Mouse (Mus musculus) testis, adult 2 months (tissue): ENCODE measurements around the gene Ddx23. TPM values are rescaled to one million over a fixed set of nuclear protein-coding genes. Genes with fewer than 3 reads are reported as not detected.

Source experiments
- H3K27ac ChIP-seq: fragments of 200-500 bp; 2 replicates; pipeline ENCODE4 v1.5.1; 2012; ENCODE audit warnings: low read depth, low read length; ENCODE audit not compliant: control insufficient read depth, insufficient read depth
- H3K27me3 ChIP-seq: fragments of 200-500 bp; 2 replicates; pipeline ENCODE4 v1.6.1; 2012; ENCODE audit warnings: mild to moderate bottlenecking, low read length, moderate library complexity; ENCODE audit not compliant: control insufficient read depth, insufficient read depth
- H3K36me3 ChIP-seq: fragments of 200-500 bp; 2 replicates; pipeline ENCODE4 v1.6.1; 2012; ENCODE audit warnings: mild to moderate bottlenecking, low read length; ENCODE audit not compliant: control insufficient read depth, insufficient read depth
- H3K4me1 ChIP-seq: fragments of 200-500 bp; 2 replicates; pipeline ENCODE4 v1.6.1; 2012; ENCODE audit warnings: low read length; ENCODE audit not compliant: control insufficient read depth, insufficient read depth
- H3K4me3 ChIP-seq: fragments of 200-500 bp; 2 replicates; pipeline ENCODE4 v1.5.1; 2012; ENCODE audit warnings: low read depth, mild to moderate bottlenecking, low read length, moderate library complexity, mixed read lengths; ENCODE audit not compliant: control insufficient read depth
- CTCF ChIP-seq: fragments of 200-500 bp; IDR thresholded peaks from 2 replicates; pipeline ENCODE4 v1.5.1; 2012; ENCODE audit warnings: low read depth, mild to moderate bottlenecking, inconsistent platforms, low read length, moderate library complexity; ENCODE audit not compliant: control insufficient read depth, insufficient read depth, insufficient replicate concordance
- POLR2A ChIP-seq: fragments of 200-500 bp; IDR thresholded peaks from 2 replicates; pipeline ENCODE4 v1.6.1; 2012; ENCODE audit warnings: low read depth, mild to moderate bottlenecking, inconsistent platforms, low read length, moderate library complexity; ENCODE audit not compliant: control insufficient read depth
- polyA plus RNA-seq: library from polyadenylated mRNA; depleted of rRNA; stranded (reverse); fragments of >200 nt; gene quantifications from 2 replicates; pipeline ENCODE4 v1.2.3, GENCODE M21; 2012

The Ddx23 gene
- polyA plus RNA-seq, 1 experiment = 16.9 TPM

- TF ChIP-seq POLR2A (no peak), CTCF (no peak)
- no peaks in the 10 kb centered on the region for H3K36me3 ChIP-seq
- H3K4me3 ChIP-seq = no peak overlapping the region
- no peaks in the 10 kb centered on the region for H3K27me3 ChIP-seq
- peaks cover 4% of the 10 kb centered on the region for H3K4me1 ChIP-seq
- no peak overlapping the region for H3K27ac ChIP-seq
These were observed 40.0 kb downstream of the Ddx23 start for GRCm38 (mm10) chr15:98622721-98623120.

DNA sequence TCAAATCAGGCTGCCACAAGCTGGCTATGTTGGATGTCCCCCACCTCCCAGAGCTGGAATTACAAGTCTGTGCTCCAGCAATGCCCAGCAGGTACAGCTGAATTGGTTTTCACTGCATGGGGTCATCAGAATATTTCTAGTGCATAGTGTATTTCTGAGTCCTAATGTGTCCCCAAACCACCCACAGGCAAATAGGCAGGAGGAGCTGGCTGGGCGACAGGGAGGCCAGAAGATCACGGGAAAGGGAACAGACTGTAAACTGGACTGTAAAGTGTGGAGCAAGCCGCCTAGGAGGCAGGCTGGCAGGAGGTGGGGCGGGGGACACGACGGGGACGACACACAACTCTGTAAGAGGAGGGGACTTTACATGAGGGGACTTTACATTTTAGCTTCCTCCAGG, 40.5 kb downstream of the Ddx23 start:
- no peak for TF ChIP-seq CTCF
- TF ChIP-seq POLR2A = no peak
- H3K4me1 ChIP-seq = peaks cover 4% of the 10 kb centered on the region
- H3K27ac ChIP-seq = no peak overlapping the region
- no peak overlapping the region for H3K4me3 ChIP-seq
- H3K36me3 ChIP-seq = no peaks in the 10 kb centered on the region
- no peaks in the 10 kb centered on the region for H3K27me3 ChIP-seq

DNA sequence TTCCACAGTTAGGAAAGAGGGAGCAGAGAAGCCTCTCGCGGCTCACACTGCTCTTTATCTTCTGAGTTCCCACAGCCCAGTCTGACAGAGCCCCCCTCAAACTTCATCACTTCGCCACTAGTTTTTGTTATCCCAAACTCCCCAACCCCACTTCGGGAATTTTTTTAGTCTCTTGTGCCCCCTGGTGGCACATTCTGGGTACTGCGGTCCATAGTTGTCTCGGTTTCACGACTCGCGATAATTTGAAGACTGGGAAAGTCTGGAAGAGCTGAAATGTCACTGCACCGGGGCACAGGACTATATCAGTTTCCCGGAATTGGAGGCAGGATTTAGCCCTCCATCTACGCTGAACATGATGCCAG, 45.5 kb downstream of the Ddx23 start:
- Histone ChIP-seq H3K27ac (no peak overlapping the region), H3K4me1 (peaks cover 5% of the 10 kb centered on the region), H3K4me3 (no peak overlapping the region), H3K36me3 (no peaks in the 10 kb centered on the region), H3K27me3 (no peaks in the 10 kb centered on the region)
- TF ChIP-seq CTCF = peak; percentile 71
- no peak for TF ChIP-seq POLR2A

DNA sequence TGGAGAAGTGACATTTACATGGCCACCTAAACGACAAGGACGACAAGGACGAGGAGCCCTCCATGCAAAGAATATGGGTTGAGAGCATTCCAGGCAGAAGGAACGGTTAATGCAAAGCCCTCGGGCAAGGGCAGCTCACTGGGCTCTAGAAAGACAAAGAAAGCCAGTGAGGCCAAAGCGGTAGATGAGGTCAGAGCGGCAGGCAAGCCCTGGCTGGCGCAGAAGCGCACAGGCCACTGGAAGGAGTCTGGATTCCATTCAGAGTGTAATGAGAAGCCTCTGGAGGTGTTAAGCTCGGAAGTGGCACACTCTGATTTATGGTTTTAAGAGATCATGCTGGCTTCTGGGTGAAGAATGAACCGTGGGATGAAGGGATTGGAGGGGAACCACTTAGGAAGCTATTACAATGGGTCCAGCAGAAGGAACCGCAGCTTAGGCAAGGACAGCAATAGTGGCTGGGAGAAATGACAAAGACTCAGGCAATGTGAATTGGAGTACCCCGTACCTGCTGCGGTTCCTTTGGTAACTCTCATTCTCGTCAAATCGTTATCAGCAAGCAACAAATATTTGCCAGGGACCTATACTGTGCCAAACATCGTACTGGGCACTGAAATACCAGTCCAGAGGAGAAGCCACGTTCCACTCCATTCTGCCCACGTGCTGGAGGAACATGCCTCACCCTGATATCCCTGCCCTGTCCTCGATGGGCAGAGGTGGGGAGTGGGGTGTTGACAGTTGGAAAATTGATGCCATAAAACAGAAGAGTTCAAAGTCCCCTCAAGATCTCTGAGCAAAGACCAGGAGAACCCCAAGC, 46.1 kb downstream of the Ddx23 start:
- peaks cover 4% of the 10 kb centered on the region for H3K4me1 ChIP-seq
- TF ChIP-seq POLR2A (no peak), CTCF (no peak)
- no peaks in the 10 kb centered on the region for H3K36me3 ChIP-seq
- no peak overlapping the region for H3K4me3 ChIP-seq
- H3K27ac ChIP-seq = no peak overlapping the region
- H3K27me3 ChIP-seq = no peaks in the 10 kb centered on the region

- no peak for TF ChIP-seq CTCF
- no peak for TF ChIP-seq POLR2A
- no peaks in the 10 kb centered on the region for H3K36me3 ChIP-seq
- peaks cover 4% of the 10 kb centered on the region for H3K4me1 ChIP-seq
- H3K27ac ChIP-seq = no peak overlapping the region
- H3K27me3 ChIP-seq = no peaks in the 10 kb centered on the region
- no peak overlapping the region for H3K4me3 ChIP-seq
These were observed 46.9 kb downstream of the Ddx23 start for GRCm38 (mm10) chr15:98615751-98616150.

GRCm38 (mm10) chr15:98614971-98615370, 47.7 kb downstream of the Ddx23 start:
- Histone ChIP-seq H3K27me3 (no peaks in the 10 kb centered on the region; the same call in 1 of the 2 replicates), H3K27ac (no peak overlapping the region), H3K4me3 (no peak overlapping the region), H3K4me1 (peaks cover 4% of the 10 kb centered on the region), H3K36me3 (no peaks in the 10 kb centered on the region)
- TF ChIP-seq CTCF (no peak), POLR2A (no peak)

DNA sequence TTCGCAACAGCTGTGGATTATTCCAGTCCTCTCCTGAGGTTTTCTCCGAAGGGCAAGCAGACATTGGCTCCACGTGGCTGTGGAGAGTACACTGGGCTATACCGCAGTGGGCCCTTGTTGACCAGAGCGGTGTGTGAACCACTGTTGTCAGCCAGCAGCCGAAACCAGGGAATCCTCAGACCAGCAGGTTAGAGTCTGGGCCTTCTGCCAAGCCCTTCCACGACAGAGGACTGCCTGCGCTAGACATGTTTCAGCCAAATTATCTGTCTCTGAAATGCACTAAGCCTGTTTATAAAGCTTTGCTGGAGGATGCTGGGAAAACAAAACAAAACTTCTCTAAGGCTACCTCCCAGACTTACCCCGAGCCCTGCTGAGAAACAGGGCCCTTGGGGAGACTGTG, 48.1 kb downstream of the Ddx23 start:
- no peak overlapping the region for H3K27ac ChIP-seq
- no peak for TF ChIP-seq CTCF
- no peak for TF ChIP-seq POLR2A
- H3K36me3 ChIP-seq = no peaks in the 10 kb centered on the region

More for the DNA sequence above, 48.1 kb downstream of the Ddx23 start:
- H3K27me3 ChIP-seq = no peaks in the 10 kb centered on the region; the same call in 1 of the 2 replicates
- no peak overlapping the region for H3K4me3 ChIP-seq
- H3K4me1 ChIP-seq = peaks cover 6% of the 10 kb centered on the region
